Mouse (Mus musculus) G1E (cell line): ENCODE measurements around the gene Srpk2. TPM values are rescaled to one million over a fixed set of nuclear protein-coding genes. Genes with fewer than 3 reads are reported as not detected.

Source experiments
- ATAC-seq: 2 replicates; pipeline ENCODE4 v1.8.0; 2016; ENCODE audit warnings: mild to moderate bottlenecking; ENCODE audit not compliant: insufficient number of reproducible peaks, poor library complexity, low FRiP score, severe bottlenecking; ENCODE audit errors: extremely low read depth
- DNase-seq: peaks from one replicate; pipeline ENCODE4 v3.0.0; 2012; ENCODE audit warnings: low spot score
- H3K27me3 ChIP-seq: 2 replicates; pipeline ENCODE4 v1.6.1; 2012; ENCODE audit warnings: mild to moderate bottlenecking, low read length, inconsistent platforms; ENCODE audit not compliant: insufficient read depth
- H3K36me3 ChIP-seq: replicated peaks from 2 replicates; pipeline ENCODE3; 2012; ENCODE audit warnings: mild to moderate bottlenecking, inconsistent platforms
- H3K4me1 ChIP-seq: 2 replicates; pipeline ENCODE4 v1.6.1; 2012; ENCODE audit warnings: low read depth, low read length, inconsistent platforms, mixed read lengths; ENCODE audit not compliant: insufficient read depth
- H3K4me3 ChIP-seq: 2 replicates; pipeline ENCODE4 v1.5.1; 2012; ENCODE audit warnings: low read depth, mild to moderate bottlenecking, inconsistent platforms, low read length, moderate library complexity, mixed read lengths
- H3K9me3 ChIP-seq: replicated peaks from 2 replicates; pipeline ENCODE4 v1.6.1; 2012; ENCODE audit warnings: inconsistent platforms
- CTCF ChIP-seq: IDR thresholded peaks from 2 replicates; pipeline ENCODE4 v1.5.1; 2012; ENCODE audit warnings: low read depth, low read length, inconsistent platforms, mixed read lengths
- GATA1 ChIP-seq: IDR thresholded peaks from 2 replicates; pipeline ENCODE4 v1.6.1; 2012; ENCODE audit warnings: borderline replicate concordance, low read length, inconsistent platforms, mixed read lengths
- GATA2 ChIP-seq: IDR thresholded peaks from 2 replicates; pipeline ENCODE4 v1.6.1; 2012; ENCODE audit warnings: low read depth, low read length, inconsistent platforms, borderline replicate concordance
- POLR2AphosphoS5 ChIP-seq: IDR thresholded peaks from 2 replicates; pipeline ENCODE4 v1.6.1; 2012; ENCODE audit warnings: low read depth, low read length, inconsistent platforms; ENCODE audit not compliant: insufficient replicate concordance
- TAL1 ChIP-seq: conservative IDR thresholded peaks from 2 replicates; pipeline ENCODE4 v1.6.1; 2012; ENCODE audit warnings: low read depth, low read length, inconsistent platforms, mixed read lengths
- polyA plus RNA-seq: library from polyadenylated mRNA; stranded (reverse); fragments of >175 nt; gene quantifications from 2 replicates; pipeline ENCODE4 v1.2.3, GENCODE M21; 2012
- total RNA-seq, 2 experiments: library from RNA; stranded (forward) in 1 of 2; stranded (reverse) in 1 of 2; fragments of 200-1000 nt in 1 of 2; fragments of >200 nt in 1 of 2; fragmentation: Nextera tagmentation in 1 of 2; gene quantifications; 2 replicates each; pipeline ENCODE4 v1.2.3; 2014 to 2017

Srpk2 gene
- total RNA-seq (2014; fragmentation: Nextera tagmentation), result 63.5 and 65.6 TPM in 2 replicates
- 65.8 and 76.4 TPM in 2 replicates for total RNA-seq (2017)
- 10.1 and 11.1 TPM in 2 replicates for polyA plus RNA-seq

GRCm38 (mm10) chr5:23684517-23684916, at the start of gene Srpk2:
Gene Srpk2 (minus strand): TSS chr5:23684617.
- H3K27me3 ChIP-seq, result peaks cover 18% of the 10 kb centered on the region
- ATAC-seq, result no peak

DNA sequence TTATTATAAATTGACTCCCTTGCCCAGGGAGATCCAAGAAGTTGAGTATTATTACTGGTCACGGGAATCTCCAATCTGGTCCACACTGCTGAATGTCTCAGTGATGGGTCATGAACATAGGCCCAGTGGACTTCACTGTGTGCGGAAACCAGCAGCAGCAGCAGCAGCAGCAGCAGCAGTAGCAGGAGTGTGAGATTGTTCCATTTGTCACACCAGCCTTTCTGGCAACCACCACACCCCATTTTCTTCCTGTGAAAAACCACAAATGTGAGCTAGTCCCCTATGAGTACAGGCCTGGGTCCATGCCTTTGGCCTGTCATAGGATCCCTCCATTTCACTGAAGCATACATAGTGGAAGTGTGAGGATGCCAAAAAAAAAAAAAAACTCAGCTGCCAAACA, 37.5 kb upstream of the Srpk2 start:
- H3K9me3 ChIP-seq, result no peaks in the 10 kb centered on the region
- H3K4me1 ChIP-seq, result peaks cover 29% of the 10 kb centered on the region
- no peak for DNase-seq
- H3K36me3 ChIP-seq, result no peaks in the 10 kb centered on the region
- TF ChIP-seq GATA2, result no peak
- no peak for TF ChIP-seq CTCF
- TF ChIP-seq TAL1, result no peak
- no peak for TF ChIP-seq POLR2AphosphoS5
- no peak for TF ChIP-seq GATA1
- H3K27me3 ChIP-seq, result no peaks in the 10 kb centered on the region
- no peak for ATAC-seq
- no peak overlapping the region for H3K4me3 ChIP-seq

More at GRCm38 (mm10) chr5:23684517-23684916, at the start of gene Srpk2:
- H3K4me3 ChIP-seq, result no peak within 1 kb of the TSS
- no peaks in the 10 kb centered on the region for H3K36me3 ChIP-seq
- H3K4me1 ChIP-seq, result peaks cover 2% of the 10 kb centered on the region
- no peaks in the 10 kb centered on the region for H3K9me3 ChIP-seq
- TF ChIP-seq POLR2AphosphoS5, result no peak
- no peak for TF ChIP-seq GATA2
- TF ChIP-seq GATA1, result no peak
- TF ChIP-seq TAL1, result no peak
- DNase-seq, result no peak

- Histone ChIP-seq H3K27me3 (no peaks in the 10 kb centered on the region), H3K4me3 (no peak overlapping the region), H3K4me1 (peaks cover 30% of the 10 kb centered on the region), H3K9me3 (no peaks in the 10 kb centered on the region), H3K36me3 (no peaks in the 10 kb centered on the region)
- TF ChIP-seq TAL1 (no peak), CTCF (no peak), GATA2 (no peak), POLR2AphosphoS5 (no peak), GATA1 (no peak)
- ATAC-seq (no peak), DNase-seq (no peak)
Observed at GRCm38 (mm10) chr5:23718881-23719328, 34.5 kb upstream of the Srpk2 start.

DNA sequence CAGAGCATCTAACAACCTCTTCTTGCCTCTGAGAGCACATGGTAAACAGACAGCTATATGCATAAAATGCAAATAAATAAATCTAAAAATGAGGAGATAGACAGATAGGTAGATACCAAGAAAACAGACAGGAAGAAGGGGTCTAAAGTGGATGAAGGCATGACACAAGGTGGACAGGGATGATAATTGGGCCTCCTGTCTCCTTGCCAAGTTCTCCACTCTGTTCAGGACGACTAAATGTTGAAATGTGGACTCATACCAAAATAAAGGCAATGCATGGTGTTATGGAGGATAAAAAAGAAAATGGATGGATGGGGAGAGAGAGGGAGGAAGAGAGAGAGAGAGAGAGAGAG, 33.7 kb upstream of the Srpk2 start:
- Histone ChIP-seq H3K4me1 (peaks cover 36% of the 10 kb centered on the region), H3K27me3 (no peaks in the 10 kb centered on the region), H3K9me3 (no peaks in the 10 kb centered on the region), H3K36me3 (no peaks in the 10 kb centered on the region), H3K4me3 (no peak overlapping the region)
- TF ChIP-seq TAL1 (no peak), GATA2 (no peak), POLR2AphosphoS5 (no peak), GATA1 (no peak), CTCF (no peak)
- DNase-seq (no peak), ATAC-seq (no peak)

DNA sequence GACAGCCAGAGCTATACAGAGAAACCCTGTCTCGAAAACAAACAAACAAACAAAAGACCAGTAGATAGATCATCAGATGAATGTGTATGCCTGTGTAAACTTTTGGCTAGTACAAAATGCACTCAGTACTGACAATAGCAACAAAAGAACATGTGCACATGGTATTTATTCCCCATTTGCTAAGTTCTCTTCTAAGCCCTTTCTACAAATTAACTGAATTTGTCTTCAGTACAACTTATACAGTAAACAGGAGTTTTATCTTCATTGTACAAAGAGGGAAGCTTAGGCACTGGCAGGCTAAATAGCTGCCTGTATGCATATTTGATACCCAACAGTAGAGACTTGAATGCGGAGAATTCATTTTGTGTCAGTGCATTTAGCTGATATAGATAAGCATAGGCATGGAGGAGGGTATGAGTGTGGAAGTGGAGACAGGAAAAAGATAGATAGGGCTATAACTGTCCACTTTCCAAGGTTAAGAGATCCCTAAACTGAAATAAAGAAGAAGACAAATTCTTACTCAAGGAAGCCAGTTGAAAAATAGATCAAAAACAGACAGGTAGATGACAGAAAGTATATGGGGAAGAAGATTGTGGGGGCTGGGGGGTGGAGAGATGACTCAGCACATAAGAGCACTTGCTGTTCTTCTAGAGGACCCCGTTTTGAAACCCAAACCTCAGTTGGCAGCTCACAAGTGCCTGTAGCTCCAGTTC, 33.2 kb upstream of the Srpk2 start:
- Histone ChIP-seq H3K36me3 (no peaks in the 10 kb centered on the region), H3K4me3 (no peak overlapping the region), H3K27me3 (no peaks in the 10 kb centered on the region), H3K4me1 (peaks cover 39% of the 10 kb centered on the region), H3K9me3 (no peaks in the 10 kb centered on the region)
- no peak for TF ChIP-seq TAL1
- no peak for TF ChIP-seq GATA2
- no peak for TF ChIP-seq POLR2AphosphoS5
- no peak for TF ChIP-seq CTCF
- TF ChIP-seq GATA1, result no peak
- ATAC-seq (no peak), DNase-seq (no peak)

GRCm38 (mm10) chr5:23713401-23714335, 29.3 kb upstream of the Srpk2 start:
- H3K9me3 ChIP-seq, result no peaks in the 10 kb centered on the region
- peaks cover 33% of the 10 kb centered on the region for H3K4me1 ChIP-seq
- H3K4me3 ChIP-seq, result no peak overlapping the region
- TF ChIP-seq TAL1 (no peak), POLR2AphosphoS5 (no peak), GATA1 (no peak), CTCF (no peak), GATA2 (no peak)
- H3K36me3 ChIP-seq, result peaks cover 11% of the 10 kb centered on the region
- H3K27me3 ChIP-seq, result no peaks in the 10 kb centered on the region
- DNase-seq (no peak), ATAC-seq (no peak)
